Mouse (Mus musculus) myocyte (in vitro differentiated cells): ENCODE measurements around the gene Nfe2. TPM values are rescaled to one million over a fixed set of nuclear protein-coding genes. Genes with fewer than 3 reads are reported as not detected.
A peak's percentile ranks its signal among the peaks of the same experiment; 100 is the strongest.

ENCODE experiments used
- H3K27me3 ChIP-seq: one replicate; pipeline ENCODE4 v1.6.1; 2011; ENCODE audit not compliant: control insufficient read depth, insufficient read depth, insufficient read length
- H3K36me3 ChIP-seq: one replicate; pipeline ENCODE4 v1.6.1; 2011; ENCODE audit not compliant: control insufficient read depth, insufficient read depth
- H3K4me2 ChIP-seq: one replicate; pipeline ENCODE4 v1.6.1; 2011; ENCODE audit warnings: low read depth, control low read depth
- H3K4me3 ChIP-seq: one replicate; pipeline ENCODE4 v1.5.1; 2011; ENCODE audit warnings: mild to moderate bottlenecking, control low read depth, moderate library complexity
- H3K79me2 ChIP-seq: one replicate; pipeline ENCODE4 v1.6.1; 2011; ENCODE audit not compliant: control insufficient read depth, insufficient read depth
- H3ac ChIP-seq: one replicate; pipeline ENCODE4 v1.6.1; 2011; ENCODE audit not compliant: control insufficient read depth, insufficient read length
- CEBPB ChIP-seq: IDR thresholded peaks from 2 replicates; pipeline ENCODE4 v1.6.1; 2011; ENCODE audit warnings: mild to moderate bottlenecking, moderate library complexity; ENCODE audit not compliant: poor library complexity, insufficient read depth, severe bottlenecking
- E2F4 ChIP-seq: IDR thresholded peaks from one replicate; pipeline ENCODE4 v1.6.1; 2011; ENCODE audit warnings: mild to moderate bottlenecking, control low read depth, moderate library complexity; ENCODE audit not compliant: insufficient read depth
- MAX ChIP-seq: IDR thresholded peaks from one replicate; pipeline ENCODE4 v1.6.1; 2011; ENCODE audit warnings: low read depth, mild to moderate bottlenecking, control low read depth
- MYOD1 ChIP-seq, 3 experiments: IDR thresholded peaks; one replicate each; pipeline ENCODE4 v1.6.1; 2011; ENCODE audit warnings: control low read depth in 2 of 3, low read depth in 2 of 3, mild to moderate bottlenecking in 2 of 3, moderate library complexity in 1 of 3; ENCODE audit not compliant: insufficient read length in 2 of 3, control insufficient read depth in 1 of 3
- MYOG ChIP-seq, 3 experiments: IDR thresholded peaks; one replicate each; pipeline ENCODE4 v1.6.1; 2011; ENCODE audit warnings: control low read depth in 2 of 3, low read depth in 2 of 3, mild to moderate bottlenecking in 2 of 3; ENCODE audit not compliant: insufficient read length in 2 of 3, control insufficient read depth in 1 of 3, insufficient read depth in 1 of 3
- POLR2A ChIP-seq: IDR thresholded peaks from one replicate; pipeline ENCODE4 v1.6.1; 2011; ENCODE audit warnings: low read depth, mild to moderate bottlenecking, control low read depth, moderate library complexity; ENCODE audit not compliant: insufficient read length
- POLR2AphosphoS2 ChIP-seq: IDR thresholded peaks from one replicate; pipeline ENCODE4 v1.6.1; 2011; ENCODE audit warnings: low read depth, control low read depth; ENCODE audit not compliant: insufficient read length
- REST ChIP-seq: IDR thresholded peaks from one replicate; pipeline ENCODE4 v1.6.1; 2011; ENCODE audit warnings: mild to moderate bottlenecking, control low read depth, moderate library complexity; ENCODE audit not compliant: insufficient read depth, insufficient read length
- SRF ChIP-seq: IDR thresholded peaks from one replicate; pipeline ENCODE4 v1.6.1; 2011; ENCODE audit warnings: low read depth; ENCODE audit not compliant: control insufficient read depth, insufficient read length
- TCF12 ChIP-seq: IDR thresholded peaks from one replicate; pipeline ENCODE4 v1.6.1; 2011; ENCODE audit warnings: mild to moderate bottlenecking, control low read depth; ENCODE audit not compliant: poor library complexity, insufficient read depth, severe bottlenecking
- TCF3 ChIP-seq: IDR thresholded peaks from one replicate; pipeline ENCODE4 v1.6.1; 2011; ENCODE audit warnings: low read depth, control low read depth; ENCODE audit not compliant: insufficient read length
- USF1 ChIP-seq: IDR thresholded peaks from one replicate; pipeline ENCODE4 v1.6.1; 2011; ENCODE audit warnings: low read depth, mild to moderate bottlenecking, control low read depth, moderate library complexity
- polyA plus RNA-seq: library from polyadenylated mRNA; unstranded; fragments of >200 nt; fragmentation: generic; extraction: Trizol; gene quantifications from one replicate; pipeline ENCODE4 v1.2.1, GENCODE M21; 2012; ENCODE audit warnings: missing spikeins

Gene Nfe2
- polyA plus RNA-seq, 1 experiment = 0.42 TPM

DNA sequence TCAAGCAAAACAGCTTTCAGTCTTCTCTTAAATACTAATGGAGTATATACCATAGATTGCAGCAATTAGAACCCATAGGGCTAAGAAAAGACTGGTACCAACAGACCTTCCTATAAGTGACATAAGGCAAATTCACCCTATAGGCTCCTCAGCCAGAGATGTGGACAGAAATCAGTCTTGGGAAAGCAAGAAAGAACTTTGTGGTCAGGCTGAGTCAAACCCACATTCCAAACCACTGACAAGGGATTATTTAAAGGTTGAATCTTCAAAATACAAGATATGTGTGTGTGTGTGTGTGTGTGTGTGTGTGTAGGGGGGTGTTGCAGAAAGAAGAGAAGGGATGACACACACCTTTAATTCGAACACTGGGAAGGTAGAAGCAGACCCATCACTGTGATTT lies 36.8 kb downstream of the Nfe2 start:
- Histone ChIP-seq H3K4me2 (peak overlapping the region; percentile 79), H3K79me2 (peaks cover 89% of the 10 kb centered on the region), H3ac (no peak overlapping the region), H3K36me3 (no peaks in the 10 kb centered on the region), H3K4me3 (no peak overlapping the region), H3K27me3 (no peaks in the 10 kb centered on the region)
- TF ChIP-seq MAX (no peak), CEBPB (peak; percentile 53; the same call in 1 of the 2 replicates)

DNA sequence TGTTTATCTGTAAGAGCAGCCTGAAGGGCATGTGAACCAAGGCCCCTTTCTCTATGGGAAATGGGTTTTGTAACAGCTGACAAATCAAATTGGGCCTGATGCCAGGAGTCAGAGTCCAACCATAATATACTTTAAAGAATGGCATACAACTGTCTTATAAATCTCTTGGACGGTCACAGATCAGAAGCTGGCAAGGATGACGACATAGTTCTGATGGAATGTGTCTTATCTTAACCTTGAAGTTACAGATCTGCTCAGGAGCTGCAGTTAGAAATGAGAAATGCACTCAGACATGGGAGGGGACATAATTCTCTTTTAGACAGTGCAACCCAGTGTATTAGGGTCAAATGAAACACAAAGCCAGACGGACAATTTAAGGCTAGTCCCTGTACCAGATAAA lies 37.4 kb downstream of the Nfe2 start:
- Histone ChIP-seq H3ac (no peak overlapping the region), H3K27me3 (no peaks in the 10 kb centered on the region), H3K4me2 (peak overlapping the region; percentile 79), H3K4me3 (no peak overlapping the region), H3K79me2 (peaks cover 89% of the 10 kb centered on the region), H3K36me3 (no peaks in the 10 kb centered on the region)
- TF ChIP-seq SRF (no peak), CEBPB (peak; percentile 60; the same call in 1 of the 2 replicates), POLR2AphosphoS2 (no peak), MYOD1 (IDR thresholded peaks at IDR 0.05; ENCODE audit: control insufficient read depth in 1 of 3, insufficient read length in 2 of 3, low read depth in 2 of 3) (peak in 1 of 3 experiments; percentile 13), E2F4 (no peak), TCF3 (no peak), USF1 (peak; percentile 20), MAX (no peak), TCF12 (no peak), MYOG (IDR thresholded peaks at IDR 0.05; ENCODE audit: control insufficient read depth in 1 of 3, insufficient read depth in 1 of 3, insufficient read length in 2 of 3, low read depth in 2 of 3) (no peak), REST (no peak), POLR2A (no peak)

GRCm38 (mm10) chr15:103216052-103216451 lies 42.2 kb downstream of the Nfe2 start:
- Histone ChIP-seq H3K27me3 (no peaks in the 10 kb centered on the region), H3K36me3 (peaks cover 23% of the 10 kb centered on the region), H3ac (no peak overlapping the region), H3K4me2 (peak overlapping the region; percentile 98), H3K79me2 (peaks cover 92% of the 10 kb centered on the region), H3K4me3 (peak overlapping the region; percentile 28)
- no peak for TF ChIP-seq TCF3
- peak in 1 of 3 experiments; percentile 50 for TF ChIP-seq MYOD1 (IDR thresholded peaks at IDR 0.05; ENCODE audit: control insufficient read depth in 1 of 3, insufficient read length in 2 of 3, low read depth in 2 of 3)
- TF ChIP-seq POLR2AphosphoS2 = no peak
- no peak for TF ChIP-seq MYOG (IDR thresholded peaks at IDR 0.05; ENCODE audit: control insufficient read depth in 1 of 3, insufficient read depth in 1 of 3, insufficient read length in 2 of 3, low read depth in 2 of 3)
- no peak for TF ChIP-seq CEBPB
- TF ChIP-seq E2F4 = no peak
- peak; percentile 5 for TF ChIP-seq TCF12
- TF ChIP-seq MAX = no peak
- TF ChIP-seq REST = no peak
- TF ChIP-seq SRF = no peak
- TF ChIP-seq USF1 = no peak

- TF ChIP-seq MYOG (IDR thresholded peaks at IDR 0.05; ENCODE audit: control insufficient read depth in 1 of 3, insufficient read depth in 1 of 3, insufficient read length in 2 of 3, low read depth in 2 of 3) (peak; percentile 77 to 100 (median 98)), SRF (no peak), TCF3 (peak; percentile 92), CEBPB (no peak), POLR2AphosphoS2 (peak; percentile 29), E2F4 (peak; percentile 67), USF1 (no peak), POLR2A (peak; percentile 43), MAX (no peak), REST (no peak), MYOD1 (IDR thresholded peaks at IDR 0.05; ENCODE audit: control insufficient read depth in 1 of 3, insufficient read length in 2 of 3, low read depth in 2 of 3) (peak; percentile 27 to 99 (median 99)), TCF12 (peak; percentile 92)
- peak overlapping the region; percentile 28 for H3K4me3 ChIP-seq
- peak overlapping the region; percentile 98 for H3K4me2 ChIP-seq
- H3K79me2 ChIP-seq = peaks cover 94% of the 10 kb centered on the region
- H3K36me3 ChIP-seq = peaks cover 31% of the 10 kb centered on the region
- no peaks in the 10 kb centered on the region for H3K27me3 ChIP-seq
- no peak overlapping the region for H3ac ChIP-seq
Measured at GRCm38 (mm10) chr15:103214971-103215907, 43.0 kb downstream of the Nfe2 start.
